Mouse (Mus musculus): ENCODE data around the gene Polq.
"Not testable (repeated sequence)": the region's sequence is repeated elsewhere in the genome, so short reads cannot be mapped to it uniquely, and the experiment has no call there.

The Polq gene

DNA sequence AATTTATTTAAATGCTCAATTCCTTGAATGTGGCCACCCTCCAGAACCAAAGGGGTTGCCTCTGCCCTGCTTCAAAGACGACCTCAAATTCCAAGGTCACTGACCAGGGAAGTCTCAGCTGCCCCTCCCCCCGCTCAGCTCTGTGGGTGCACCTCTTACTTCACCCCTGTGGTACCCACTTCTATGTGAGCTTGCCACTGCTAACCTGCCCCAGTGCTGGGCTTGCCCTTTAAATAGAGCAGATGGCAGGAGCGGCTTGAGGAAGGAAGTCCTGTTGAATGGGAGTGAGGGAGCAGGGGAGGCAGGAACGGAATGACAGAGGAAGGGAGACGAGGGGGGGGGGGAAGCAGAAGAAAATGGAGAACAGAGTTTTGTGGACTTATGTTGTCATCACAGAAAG lies 97.2 kb downstream of the Polq start:
- no peak for DNase-seq (ENCODE audit: low spot score)

GRCm38 (mm10) chr16:37109285-37109684 lies 97.7 kb downstream of the Polq start:
- no peak for DNase-seq (ENCODE audit: low spot score)

GRCm38 (mm10) chr16:37125190-37125589 lies 113.6 kb downstream of the Polq start:
- not testable (repeated sequence) for DNase-seq (ENCODE audit: low spot score)
